Comparison of ENCODE assay signal across 20 mouse cellular contexts in the genomic region with DNA sequence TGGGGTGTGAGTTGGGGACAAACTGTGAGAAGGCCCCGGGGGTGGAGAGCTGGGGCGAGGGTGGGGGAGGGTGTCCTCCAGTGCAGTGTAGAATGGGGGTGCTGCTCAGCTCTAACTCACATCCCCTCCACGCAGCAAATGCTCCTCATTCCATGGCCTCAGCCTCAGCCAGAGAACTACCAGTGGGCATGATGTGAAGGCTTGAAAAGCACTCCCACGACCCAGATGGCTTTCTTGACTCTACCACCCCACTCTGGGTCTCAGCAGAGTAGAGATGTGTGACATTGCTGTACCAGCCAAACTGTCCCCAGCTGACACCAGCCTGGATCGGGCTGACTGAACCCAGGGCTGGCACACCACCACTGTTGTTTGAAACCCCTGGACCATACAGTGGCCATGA. TPM values are rescaled to one million over a fixed set of nuclear protein-coding genes. Genes with fewer than 3 reads are reported as not detected.
"Had no signal": no experiment of that assay in that cellular context is flagged by ENCODE, and none has a peak within 500 bp of the region (broad histone marks: within the 10 kb centered on the region; RNA-seq: fewer than 3 reads in every experiment).

No protein-coding gene starts in this region.

- DNase-seq: kidney, adult 18-20 months; kidney, adult 9 months; kidney, postnatal 25 days; left cerebral cortex, postnatal 4 days; liver, embryonic 13.5 days; lung, adult 2 months; lung, postnatal 36 days; midbrain, embryonic 14.5 days; thymus, postnatal 25 days had no signal

- ATAC-seq: inflammation-experienced regulatory T-cells, adult 6 months; intestine, embryonic 16.5 days had no signal

- H3K4me3 ChIP-seq: limb, embryonic 12.5 days; limb, embryonic 15.5 days; liver, embryonic 13.5 days; megakaryocyte, embryonic 14.5 days; midbrain, embryonic 10.5 days; neural tube, embryonic 12.5 days; neural tube, embryonic 15.5 days had no signal

- H3K9me3 ChIP-seq: limb, embryonic 12.5 days; limb, embryonic 15.5 days; liver, embryonic 13.5 days; megakaryocyte, embryonic 14.5 days; midbrain, embryonic 10.5 days; neural tube, embryonic 12.5 days; neural tube, embryonic 15.5 days had no signal

- H3K27ac ChIP-seq: kidney, postnatal 0 days; limb, embryonic 12.5 days; limb, embryonic 15.5 days; liver, embryonic 13.5 days; midbrain, embryonic 10.5 days; neural tube, embryonic 12.5 days; neural tube, embryonic 15.5 days had no signal

- H3K4me1 ChIP-seq: limb, embryonic 12.5 days; limb, embryonic 15.5 days; liver, embryonic 13.5 days; megakaryocyte, embryonic 14.5 days; neural tube, embryonic 15.5 days had no signal

- H3K4me2 ChIP-seq: limb, embryonic 12.5 days; limb, embryonic 15.5 days; liver, embryonic 13.5 days; neural tube, embryonic 12.5 days; neural tube, embryonic 15.5 days had no signal

- H3K27me3 ChIP-seq: limb, embryonic 12.5 days; limb, embryonic 15.5 days; neural tube, embryonic 12.5 days; neural tube, embryonic 15.5 days had no signal

- H3K9ac ChIP-seq: limb, embryonic 12.5 days; limb, embryonic 15.5 days; liver, embryonic 13.5 days; neural tube, embryonic 12.5 days; neural tube, embryonic 15.5 days had no signal

RNA-seq across cellular contexts. Expression of gene Elf5, which starts 41.1 kb away (rescaled TPM):
- polyA plus RNA-seq: inflammation-experienced regulatory T-cells, adult 6 months; limb, embryonic 12.5 days; midbrain, embryonic 10.5 days; midbrain, embryonic 14.5 days; neural tube, embryonic 12.5 days; neural tube, embryonic 15.5 days; small intestine, adult 2 months; spleen, adult 2 months had no signal
